Mouse (Mus musculus): ENCODE measurements around the gene Tbc1d2b. TPM values are rescaled to one million over a fixed set of nuclear protein-coding genes. Genes with fewer than 3 reads are reported as not detected.

Tbc1d2b gene
- polyA plus RNA-seq, 1 experiment from 2014 or later: 6.1 TPM

- no peaks in the 10 kb centered on the region for H3K27me3 ChIP-seq
- H3K4me1 ChIP-seq: no peaks in the 10 kb centered on the region
- H3K9me3 ChIP-seq: no peaks in the 10 kb centered on the region
- H3K4me3 ChIP-seq: no peak overlapping the region
- no peak overlapping the region for H3K4me2 ChIP-seq (replicated peaks)
- peaks cover 6% of the 10 kb centered on the region; the same call in 1 of the 2 replicates for H3K36me3 ChIP-seq
- 87% methylated on average over 6 of the region's 6 CpGs for WGBS
- ATAC-seq (replicated peaks): no peak
- H3K9ac ChIP-seq (replicated peaks): no peak overlapping the region
- no peak overlapping the region for H3K27ac ChIP-seq (replicated peaks)
These were observed 61.9 kb downstream of the Tbc1d2b start for GRCm38 (mm10) chr9:90208655-90209054.

- ATAC-seq (replicated peaks): no peak
- WGBS: 91% methylated on average over 8 of the region's 8 CpGs
These were observed 62.8 kb downstream of the Tbc1d2b start for GRCm38 (mm10) chr9:90207808-90208207.

GRCm38 (mm10) chr9:90206500-90206899 lies 64.1 kb downstream of the Tbc1d2b start:
- 45% methylated on average over 2 of the region's 2 CpGs for WGBS
- peaks cover 9% of the 10 kb centered on the region; the same call in 1 of the 2 replicates for H3K36me3 ChIP-seq
- H3K4me3 ChIP-seq: no peak overlapping the region

More at GRCm38 (mm10) chr9:90207808-90208207, 62.8 kb downstream of the Tbc1d2b start:
- Histone ChIP-seq H3K27ac (replicated peaks) (no peak overlapping the region), H3K9me3 (no peaks in the 10 kb centered on the region), H3K4me3 (no peak overlapping the region), H3K4me2 (replicated peaks) (no peak overlapping the region), H3K4me1 (no peaks in the 10 kb centered on the region), H3K27me3 (no peaks in the 10 kb centered on the region), H3K9ac (replicated peaks) (no peak overlapping the region), H3K36me3 (peaks cover 6% of the 10 kb centered on the region; the same call in 1 of the 2 replicates)

GRCm38 (mm10) chr9:90204396-90204915 lies 66.1 kb downstream of the Tbc1d2b start:
- no peak for ATAC-seq (replicated peaks)
- H3K27me3 ChIP-seq: no peaks in the 10 kb centered on the region
- no peak overlapping the region for H3K4me3 ChIP-seq
- no peak overlapping the region for H3K9ac ChIP-seq (replicated peaks)
- no peaks in the 10 kb centered on the region for H3K9me3 ChIP-seq
- 61% methylated on average over 8 of the region's 8 CpGs for WGBS
- H3K4me1 ChIP-seq: no peaks in the 10 kb centered on the region
- peaks cover 24% of the 10 kb centered on the region for H3K36me3 ChIP-seq
- no peak overlapping the region for H3K4me2 ChIP-seq (replicated peaks)
- H3K27ac ChIP-seq (replicated peaks): no peak overlapping the region

More at GRCm38 (mm10) chr9:90206500-90206899, 64.1 kb downstream of the Tbc1d2b start:
- no peak overlapping the region for H3K9ac ChIP-seq (replicated peaks)
- H3K4me2 ChIP-seq (replicated peaks): no peak overlapping the region
- peak; percentile 57 for ATAC-seq (replicated peaks)
- no peak overlapping the region for H3K27ac ChIP-seq (replicated peaks)
- H3K9me3 ChIP-seq: no peaks in the 10 kb centered on the region
- H3K27me3 ChIP-seq: no peaks in the 10 kb centered on the region
- no peaks in the 10 kb centered on the region for H3K4me1 ChIP-seq

GRCm38 (mm10) chr9:90203233-90203632 lies 67.4 kb downstream of the Tbc1d2b start:
- Histone ChIP-seq H3K9ac (replicated peaks) (no peak overlapping the region), H3K9me3 (no peaks in the 10 kb centered on the region), H3K4me1 (no peaks in the 10 kb centered on the region), H3K36me3 (peaks cover 22% of the 10 kb centered on the region), H3K4me3 (no peak overlapping the region), H3K27me3 (no peaks in the 10 kb centered on the region), H3K27ac (replicated peaks) (no peak overlapping the region), H3K4me2 (replicated peaks) (no peak overlapping the region)
- no peak for ATAC-seq (replicated peaks)
- WGBS: 78% methylated on average over 5 of the region's 5 CpGs

- WGBS: 84% methylated on average over 4 of the region's 4 CpGs
- Histone ChIP-seq H3K4me2 (replicated peaks) (no peak overlapping the region), H3K9me3 (no peaks in the 10 kb centered on the region), H3K27me3 (no peaks in the 10 kb centered on the region), H3K4me3 (no peak overlapping the region), H3K27ac (replicated peaks) (no peak overlapping the region), H3K4me1 (no peaks in the 10 kb centered on the region), H3K36me3 (peaks cover 22% of the 10 kb centered on the region), H3K9ac (replicated peaks) (no peak overlapping the region)
- no peak for ATAC-seq (replicated peaks)
These were observed 69.1 kb downstream of the Tbc1d2b start for GRCm38 (mm10) chr9:90201541-90201940.

GRCm38 (mm10) chr9:90201096-90201495 lies 69.5 kb downstream of the Tbc1d2b start:
- Histone ChIP-seq H3K4me2 (replicated peaks) (no peak overlapping the region), H3K36me3 (peaks cover 22% of the 10 kb centered on the region), H3K9ac (replicated peaks) (no peak overlapping the region), H3K27ac (replicated peaks) (no peak overlapping the region), H3K4me1 (no peaks in the 10 kb centered on the region), H3K27me3 (no peaks in the 10 kb centered on the region), H3K9me3 (no peaks in the 10 kb centered on the region), H3K4me3 (no peak overlapping the region)
- 87% methylated on average over 7 of the region's 7 CpGs for WGBS
- ATAC-seq (replicated peaks): no peak; the same call in 1 of the 2 replicates

- Histone ChIP-seq H3K27ac (replicated peaks) (no peak overlapping the region), H3K9ac (replicated peaks) (no peak overlapping the region), H3K4me2 (replicated peaks) (no peak overlapping the region), H3K9me3 (no peaks in the 10 kb centered on the region), H3K36me3 (peaks cover 27% of the 10 kb centered on the region), H3K4me1 (no peaks in the 10 kb centered on the region), H3K4me3 (no peak overlapping the region), H3K27me3 (no peaks in the 10 kb centered on the region)
- ATAC-seq (replicated peaks): no peak
- WGBS: 95% methylated on average over 4 of the region's 4 CpGs
These were observed 70.1 kb downstream of the Tbc1d2b start for GRCm38 (mm10) chr9:90200501-90200900.

- 93% methylated on average over 18 of the region's 18 CpGs for WGBS
These were observed 71.0 kb downstream of the Tbc1d2b start for GRCm38 (mm10) chr9:90199611-90200010.

GRCm38 (mm10) chr9:90198531-90199449 lies 71.8 kb downstream of the Tbc1d2b start:
- no peak for ATAC-seq (replicated peaks)
- WGBS: 78% methylated on average over 10 of the region's 10 CpGs
- no peak overlapping the region for H3K27ac ChIP-seq (replicated peaks)
- H3K4me2 ChIP-seq (replicated peaks): no peak overlapping the region
- H3K27me3 ChIP-seq: no peaks in the 10 kb centered on the region
- H3K4me3 ChIP-seq: no peak overlapping the region
- peaks cover 38% of the 10 kb centered on the region for H3K36me3 ChIP-seq
- no peak overlapping the region for H3K9ac ChIP-seq (replicated peaks)
- no peaks in the 10 kb centered on the region for H3K9me3 ChIP-seq
- H3K4me1 ChIP-seq: no peaks in the 10 kb centered on the region

More at GRCm38 (mm10) chr9:90199611-90200010, 71.0 kb downstream of the Tbc1d2b start:
- H3K27ac ChIP-seq (replicated peaks): no peak overlapping the region
- H3K4me1 ChIP-seq: no peaks in the 10 kb centered on the region
- H3K9ac ChIP-seq (replicated peaks): no peak overlapping the region
- H3K9me3 ChIP-seq: no peaks in the 10 kb centered on the region
- H3K4me2 ChIP-seq (replicated peaks): no peak overlapping the region
- H3K4me3 ChIP-seq: no peak overlapping the region
- peaks cover 33% of the 10 kb centered on the region for H3K36me3 ChIP-seq
- H3K27me3 ChIP-seq: no peaks in the 10 kb centered on the region
- ATAC-seq (replicated peaks): no peak

- H3K9ac ChIP-seq (replicated peaks): no peak overlapping the region
- H3K4me3 ChIP-seq: no peak overlapping the region
- peaks cover 46% of the 10 kb centered on the region for H3K36me3 ChIP-seq
- ATAC-seq (replicated peaks): no peak
- no peaks in the 10 kb centered on the region for H3K27me3 ChIP-seq
- no peak overlapping the region for H3K27ac ChIP-seq (replicated peaks)
- WGBS: 86% methylated on average over 7 of the region's 7 CpGs
- H3K9me3 ChIP-seq: no peaks in the 10 kb centered on the region
- H3K4me1 ChIP-seq: no peaks in the 10 kb centered on the region
- no peak overlapping the region for H3K4me2 ChIP-seq (replicated peaks)
These were observed 72.7 kb downstream of the Tbc1d2b start for GRCm38 (mm10) chr9:90197866-90198383.

GRCm38 (mm10) chr9:90197116-90197665 lies 73.4 kb downstream of the Tbc1d2b start:
- Histone ChIP-seq H3K9me3 (no peaks in the 10 kb centered on the region), H3K36me3 (peaks cover 53% of the 10 kb centered on the region), H3K4me1 (no peaks in the 10 kb centered on the region), H3K27me3 (no peaks in the 10 kb centered on the region), H3K27ac (replicated peaks) (no peak overlapping the region), H3K4me2 (replicated peaks) (no peak overlapping the region), H3K9ac (replicated peaks) (no peak overlapping the region), H3K4me3 (no peak overlapping the region)
- ATAC-seq (replicated peaks): no peak
- WGBS: 86% methylated on average over 7 of the region's 7 CpGs

Measured in forebrain, embryonic 15.5 days (tissue).